Mouse (Mus musculus) stomach, postnatal 0 days (tissue): ENCODE data around the gene Sall1.

Experiments
- CTCF ChIP-seq: IDR thresholded peaks from 2 replicates; pipeline ENCODE4 v1.5.1; 2016; ENCODE audit warnings: antibody characterized with exemption, low read depth, mild to moderate bottlenecking, moderate library complexity
- EP300 ChIP-seq: optimal IDR thresholded peaks from 2 replicates; pipeline ENCODE3; 2016; ENCODE audit warnings: antibody characterized with exemption

DNA sequence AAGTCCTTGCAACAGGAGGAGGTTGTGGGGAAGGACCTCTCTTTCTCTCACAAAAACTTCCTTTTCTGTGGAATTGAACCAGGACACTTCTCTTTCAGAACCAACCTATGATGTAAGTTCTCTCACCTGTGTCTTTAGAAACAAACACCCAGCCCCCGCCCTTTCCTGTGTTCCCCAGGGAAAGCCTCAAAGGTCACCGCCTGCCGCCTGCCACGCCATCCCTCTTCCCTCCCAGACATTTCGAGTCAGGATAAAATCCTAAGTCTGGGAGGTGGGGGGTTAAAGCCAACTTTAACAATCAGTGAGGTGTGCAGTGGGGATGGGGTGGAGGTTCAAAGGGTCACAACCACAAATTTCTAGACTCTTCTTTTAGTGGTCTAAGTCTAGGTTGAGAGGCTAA lies 52.8 kb downstream of the Sall1 start:
- TF ChIP-seq CTCF (no peak), EP300 (no peak)
